Mouse (Mus musculus) E14TG2a.4 (cell line): ENCODE measurements at regions not wholly inside any gene's neighbourhood (a gene's known extent, or its start where the extent isn't known, plus 50 kb on each side); places are given as distances from the start of the nearest gene placed in this dataset.

Experiments
- CTCF ChIP-seq: conservative IDR thresholded peaks from 2 replicates; pipeline ENCODE4 v1.5.1; 2014; ENCODE audit warnings: low read length
- POU5F1 ChIP-seq: IDR thresholded peaks from 2 replicates; pipeline ENCODE4 v1.6.1; 2014; ENCODE audit warnings: low read length, borderline replicate concordance

GRCm38 (mm10) chr3:34836741-34837267, 186.6 kb downstream of the Sox2 start:
- no peak for TF ChIP-seq CTCF
- TF ChIP-seq POU5F1, result no peak
